Mouse (Mus musculus) retina, adult 2 months (tissue): ENCODE data around the gene Gp6.
"Not testable (repeated sequence)": the region's sequence is repeated elsewhere in the genome, so short reads cannot be mapped to it uniquely, and the experiment has no call there.

Experiments used
- DNase-seq: peaks from one replicate; pipeline ENCODE4 v3.0.0-alpha.2; 2012; ENCODE audit warnings: low read depth, low spot score

Gp6 gene

GRCm38 (mm10) chr7:4397730-4398129, at the start of gene Gp6:
Gp6 (minus strand) TSS chr7:4397744.
- no peak for DNase-seq

- no peak for DNase-seq
These were observed 49.6 kb upstream of the Gp6 start for GRCm38 (mm10) chr7:4447138-4447537.

GRCm38 (mm10) chr7:4445216-4445791, 47.8 kb upstream of the Gp6 start, which contains the start of gene Rdh13:
Rdh13 (minus strand) TSS chr7:4445649.
- DNase-seq, result peak; percentile 71

GRCm38 (mm10) chr7:4440549-4440948, 43.0 kb upstream of the Gp6 start:
- no peak for DNase-seq

- no peak for DNase-seq
These were observed 40.2 kb upstream of the Gp6 start for GRCm38 (mm10) chr7:4437721-4438120.

GRCm38 (mm10) chr7:4432026-4432425, 34.5 kb upstream of the Gp6 start:
- DNase-seq, result no peak

- peak; percentile 37 for DNase-seq
These were observed 34.0 kb upstream of the Gp6 start for GRCm38 (mm10) chr7:4431548-4431947.

- DNase-seq, result no peak
These were observed 32.8 kb upstream of the Gp6 start for GRCm38 (mm10) chr7:4430246-4430844.

- peak; percentile 86 for DNase-seq
These were observed 29.8 kb upstream of the Gp6 start for GRCm38 (mm10) chr7:4427161-4427912.

- no peak for DNase-seq
These were observed 22.7 kb upstream of the Gp6 start for GRCm38 (mm10) chr7:4420230-4420629.

- no peak for DNase-seq
These were observed 22.1 kb upstream of the Gp6 start for GRCm38 (mm10) chr7:4419681-4420080.

GRCm38 (mm10) chr7:4412406-4412805, 14.9 kb upstream of the Gp6 start:
- DNase-seq, result not testable (repeated sequence)

GRCm38 (mm10) chr7:4373521-4373920, 24.0 kb downstream of the Gp6 start:
- DNase-seq, result no peak

- no peak for DNase-seq
These were observed 60.0 kb downstream of the Gp6 start, which contains the start of gene Ncr1 for GRCm38 (mm10) chr7:4337509-4337908. Ncr1 (plus strand) TSS chr7:4337724.

GRCm38 (mm10) chr7:4323301-4323700, 74.2 kb downstream of the Gp6 start:
- no peak for DNase-seq
